8 mouse cellular contexts compared by ENCODE assay signal in genomic region chr1:80340061-80340435, GRCm38 (mm10). TPM values are rescaled to one million over a fixed set of nuclear protein-coding genes. Genes with fewer than 3 reads are reported as not detected.
A peak's percentile ranks its signal among the peaks of the same experiment; 100 is the strongest.
DNase-seq lines count a peak whose midpoint lies in the region; ATAC-seq and TF ChIP-seq lines count a peak whose summit lies in the region.

No protein-coding gene starts in this region.

- peak overlapping the region; percentile 89 for H3K27ac ChIP-seq in kidney, adult 2 months (ENCODE audit: insufficient read depth, low read depth, low read length)
- H3K27ac ChIP-seq in liver, adult 2 months (replicated peaks; ENCODE audit: insufficient read depth, low read depth, low read length), result peak overlapping the region; percentile 81
- H3K27ac ChIP-seq in midbrain, postnatal 0 days (ENCODE audit: low read depth, low read length), result peak overlapping the region; percentile 100

- H3K4me1 ChIP-seq in kidney, adult 2 months (ENCODE audit: control insufficient read depth, insufficient read depth, low read length), result peaks cover 11% of the 10 kb centered on the region
- peaks cover 20% of the 10 kb centered on the region for H3K4me1 ChIP-seq in liver, adult 2 months (ENCODE audit: control insufficient read depth, insufficient read depth, low read length)
- peaks cover 9% of the 10 kb centered on the region for H3K4me1 ChIP-seq in midbrain, postnatal 0 days (ENCODE audit: insufficient read depth, low read length)

- H3K9ac ChIP-seq in liver, adult 2 months (ENCODE audit: low read depth, low read length), result peak overlapping the region; percentile 98
- peak overlapping the region; percentile 98 for H3K9ac ChIP-seq in midbrain, postnatal 0 days (replicated peaks; ENCODE audit: low read length, poor library complexity, severe bottlenecking)

- peaks cover 17% of the 10 kb centered on the region for H3K79me2 ChIP-seq in liver, adult 2 months (ENCODE audit: control insufficient read depth, insufficient read depth, low read length)

- peak; percentile 66 for DNase-seq in layer of hippocampus, adult 11-12 months (ENCODE audit: low spot score)
- DNase-seq in layer of hippocampus, adult 9-10 months (ENCODE audit: low spot score), result no peak
- peak; percentile 77 to 80 for DNase-seq in cerebellum, postnatal 14 days
- peak; percentile 75 for DNase-seq in gastrocnemius, postnatal 14 days
- DNase-seq in kidney, adult 2 months, result peak; percentile 81
- no peak for DNase-seq in liver, adult 2 months (ENCODE audit: extremely low read depth, low read depth, low spot score)
- peak; percentile 57 for DNase-seq in midbrain, postnatal 0 days (ENCODE audit: low spot score)
- DNase-seq in spleen, postnatal 14 days (ENCODE audit: low spot score in 2 of 2), result peak; percentile 42 to 61

- no peaks in the 10 kb centered on the region for H3K9me3 ChIP-seq in midbrain, postnatal 0 days (ENCODE audit: low read length)

- intact Hi-C loops in gastrocnemius, postnatal 14 days (cut with DNase I; ENCODE audit: low total_unique reads), result no loop called here

- ATAC-seq in midbrain, postnatal 0 days (ENCODE audit: low FRiP score), result peak; percentile 47

- H3K4me3 ChIP-seq in kidney, adult 2 months (ENCODE audit: insufficient read depth, low read depth, low read length), result peak overlapping the region; percentile 91
- H3K4me3 ChIP-seq in liver, adult 2 months (ENCODE audit: insufficient read depth, low read depth, low read length), result peak overlapping the region; percentile 77
- H3K4me3 ChIP-seq in midbrain, postnatal 0 days (ENCODE audit: low read depth, low read length), result peak overlapping the region; percentile 98

- no peaks in the 10 kb centered on the region for H3K27me3 ChIP-seq in kidney, adult 2 months (replicated peaks; ENCODE audit: control insufficient read depth, insufficient read depth, low read length)
- H3K27me3 ChIP-seq in liver, adult 2 months (ENCODE audit: control insufficient read depth, insufficient read depth, low read length), result no peaks in the 10 kb centered on the region
- no peaks in the 10 kb centered on the region for H3K27me3 ChIP-seq in midbrain, postnatal 0 days (ENCODE audit: insufficient read depth, low read length)

- no peak for TF ChIP-seq POLR2A in kidney, adult 2 months (IDR thresholded peaks at IDR 0.05; ENCODE audit: low read depth, low read length)
- TF ChIP-seq POLR2A in liver, adult 2 months (IDR thresholded peaks at IDR 0.05; ENCODE audit: extremely low read depth, insufficient read depth, low read length), result no peak

- H3K4me2 ChIP-seq in midbrain, postnatal 0 days (ENCODE audit: low read depth, low read length, poor library complexity, severe bottlenecking), result peak overlapping the region; percentile 76

- H3K36me3 ChIP-seq in kidney, adult 2 months (ENCODE audit: control insufficient read depth, insufficient read depth, low read length), result no peaks in the 10 kb centered on the region
- no peaks in the 10 kb centered on the region for H3K36me3 ChIP-seq in liver, adult 2 months (ENCODE audit: control insufficient read depth, insufficient read depth, low read length)
- no peaks in the 10 kb centered on the region for H3K36me3 ChIP-seq in midbrain, postnatal 0 days (ENCODE audit: insufficient read depth, low read length)

- 1% methylated on average over 53 of the region's 59 CpGs for WGBS in kidney, adult 2 months
- WGBS in liver, adult 2 months, result 5% methylated on average over 53 of the region's 59 CpGs
- under 1% methylated on average over 18 of the region's 59 CpGs for WGBS in midbrain, postnatal 0 days

- TF ChIP-seq CTCF in kidney, adult 2 months (conservative IDR thresholded peaks at IDR 0.05; ENCODE audit: insufficient read depth, insufficient read length, low read depth, low read length), result no peak
- TF ChIP-seq CTCF in liver, adult 2 months (IDR thresholded peaks at IDR 0.05; ENCODE audit: low read depth, low read length), result no peak
- no peak for TF ChIP-seq CTCF in midbrain, postnatal 0 days (IDR thresholded peaks at IDR 0.05)

RNA-seq across cellular contexts. Expression of gene Cul3, which starts 0.2 kb away (rescaled TPM):
- total RNA-seq in gastrocnemius, postnatal 14 days (2021), result 100 to 1,000 TPM; 164 to 167 TPM
- polyA plus RNA-seq in kidney, adult 2 months (2012; rRNA removed), result 15.8 and 23.9 TPM in 2 replicates
- total RNA-seq in liver, adult 2 months (2014; rRNA removed), result 41.8 and 59.1 TPM in 2 replicates
- polyA plus RNA-seq in liver, adult 2 months (2012; rRNA removed), result 7.4 and 7.8 TPM in 2 replicates
- total RNA-seq in midbrain, postnatal 0 days (2014; rRNA removed), result 91.2 and 95.2 TPM in 2 replicates
- polyA plus RNA-seq in midbrain, postnatal 0 days (2015; fragmentation: Nextera tagmentation; extraction: Ambion mirVana), result 26.5 and 28.3 TPM in 2 replicates

Comparison
In these comparisons a context has a peak if more than half of its experiments do, and no peak if none do; other contexts are left out.
1. DNase-seq: peak in layer of hippocampus, adult 11-12 months (single experiment), cerebellum, postnatal 14 days (2 of 2), gastrocnemius, postnatal 14 days (single experiment), kidney, adult 2 months (single experiment), midbrain, postnatal 0 days (single experiment) and spleen, postnatal 14 days (2 of 2); none in layer of hippocampus, adult 9-10 months (single experiment) and liver, adult 2 months (single experiment).
2. Peak in every context shown above with its lines, with median percentiles within 50 percentile points of each other: H3K27ac ChIP-seq and H3K4me3 ChIP-seq.